Mouse (Mus musculus) intestine, embryonic 16.5 days (tissue): ENCODE data around the gene Stat3. TPM values are rescaled to one million over a fixed set of nuclear protein-coding genes. Genes with fewer than 3 reads are reported as not detected.

Source experiments
- ATAC-seq: fragments of 200-750 bp; cut with Nextera tagmentation; 2 replicates; pipeline ENCODE4 v1.8.0; 2017; ENCODE audit warnings: moderate TSS enrichment, moderate library complexity
- H3K27ac ChIP-seq: fragments of 300-500 bp; sonication (generic); 2 replicates; pipeline ENCODE4 v1.5.1; 2014; ENCODE audit warnings: mild to moderate bottlenecking, low read length
- H3K27me3 ChIP-seq: fragments of 300-500 bp; sonication (generic); replicated peaks from 2 replicates; pipeline ENCODE4 v1.6.1; 2014; ENCODE audit warnings: low read length, control low read depth, mixed read lengths; ENCODE audit not compliant: control insufficient read depth, insufficient read depth
- H3K36me3 ChIP-seq: fragments of 300-500 bp; sonication (generic); 2 replicates; pipeline ENCODE4 v1.6.1; 2014; ENCODE audit warnings: low read length, control low read depth; ENCODE audit not compliant: control insufficient read depth, insufficient read depth
- H3K4me1 ChIP-seq: fragments of 300-500 bp; sonication (generic); 2 replicates; pipeline ENCODE4 v1.6.1; 2014; ENCODE audit warnings: low read length, control low read depth, mixed read lengths; ENCODE audit not compliant: control insufficient read depth, insufficient read depth
- H3K4me2 ChIP-seq: fragments of 300-500 bp; sonication (generic); 2 replicates; pipeline ENCODE4 v1.6.1; 2014; ENCODE audit warnings: low read depth, low read length, control low read depth
- H3K4me3 ChIP-seq: fragments of 300-500 bp; sonication (generic); 2 replicates; pipeline ENCODE4 v1.5.1; 2014; ENCODE audit warnings: mild to moderate bottlenecking, low read length
- H3K9ac ChIP-seq: fragments of 300-500 bp; sonication (generic); 2 replicates; pipeline ENCODE4 v1.6.1; 2014; ENCODE audit warnings: low read depth, low read length
- H3K9me3 ChIP-seq: fragments of 300-500 bp; sonication (generic); 2 replicates; pipeline ENCODE4 v1.6.1; 2016; ENCODE audit warnings: low read length, control low read depth; ENCODE audit not compliant: control insufficient read depth
- WGBS: fragments of 180-500 bp; shearing (Covaris S2); extraction: QIAGEN DNeasy Blood & Tissue Kit; methylation state at CpG from one replicate; pipeline ENCODE4 v1.1.7; 2014; 5-methylcytosine and 5-hydroxymethylcytosine counted together
- polyA plus RNA-seq: library from polyadenylated mRNA; unstranded; fragments of >200 nt; fragmentation: Nextera tagmentation; extraction: Ambion mirVana; gene quantifications from 2 replicates; pipeline ENCODE4 v1.2.1, GENCODE M21; 2015

Stat3 gene
- polyA plus RNA-seq, 1 experiment from 2014 or later: 48.9 TPM

- Histone ChIP-seq H3K4me1 (peaks cover 16% of the 10 kb centered on the region), H3K9me3 (no peaks in the 10 kb centered on the region), H3K27me3 (no peaks in the 10 kb centered on the region), H3K36me3 (no peaks in the 10 kb centered on the region), H3K27ac (no peak overlapping the region), H3K4me3 (peak overlapping the region; percentile 67), H3K9ac (peak overlapping the region; percentile 80), H3K4me2 (peak overlapping the region; percentile 65)
- no peak for ATAC-seq
- 18% methylated on average over 5 of the region's 5 CpGs for WGBS
Observed at GRCm38 (mm10) chr11:100938112-100938511, 1.2 kb downstream of the Stat3 start.

GRCm38 (mm10) chr11:100937295-100937694 is 2.0 kb downstream of the Stat3 start:
- 69% methylated on average over 4 of the region's 4 CpGs for WGBS
- Histone ChIP-seq H3K4me1 (peaks cover 16% of the 10 kb centered on the region), H3K9ac (no peak overlapping the region), H3K27me3 (no peaks in the 10 kb centered on the region), H3K4me3 (no peak overlapping the region), H3K4me2 (no peak overlapping the region), H3K36me3 (no peaks in the 10 kb centered on the region), H3K27ac (no peak overlapping the region), H3K9me3 (no peaks in the 10 kb centered on the region)
- no peak for ATAC-seq

GRCm38 (mm10) chr11:100935373-100936355 is 3.7 kb downstream of the Stat3 start:
- no peak for ATAC-seq
- Histone ChIP-seq H3K4me1 (peaks cover 22% of the 10 kb centered on the region), H3K36me3 (no peaks in the 10 kb centered on the region), H3K27ac (no peak overlapping the region), H3K9ac (no peak overlapping the region), H3K27me3 (no peaks in the 10 kb centered on the region), H3K4me2 (no peak overlapping the region), H3K4me3 (no peak overlapping the region), H3K9me3 (no peaks in the 10 kb centered on the region)
- 82% methylated on average over 8 of the region's 8 CpGs for WGBS

- Histone ChIP-seq H3K27ac (peak overlapping the region; percentile 63), H3K9ac (peak overlapping the region; percentile 60), H3K27me3 (no peaks in the 10 kb centered on the region), H3K4me2 (peak overlapping the region; percentile 58), H3K9me3 (no peaks in the 10 kb centered on the region), H3K36me3 (no peaks in the 10 kb centered on the region), H3K4me1 (peaks cover 14% of the 10 kb centered on the region), H3K4me3 (peak overlapping the region; percentile 44)
- peak; percentile 67; the same call in 1 of the 2 replicates for ATAC-seq
- WGBS: 31% methylated on average over 12 of the region's 12 CpGs
Observed at GRCm38 (mm10) chr11:100931254-100931921, 8.0 kb downstream of the Stat3 start.

- Histone ChIP-seq H3K36me3 (no peaks in the 10 kb centered on the region), H3K4me3 (no peak overlapping the region), H3K9me3 (no peaks in the 10 kb centered on the region), H3K9ac (no peak overlapping the region), H3K27me3 (no peaks in the 10 kb centered on the region), H3K27ac (no peak overlapping the region), H3K4me2 (no peak overlapping the region), H3K4me1 (peaks cover 12% of the 10 kb centered on the region)
- 61% methylated on average over 7 of the region's 7 CpGs for WGBS
- ATAC-seq: no peak
Observed at GRCm38 (mm10) chr11:100930611-100931010, 8.7 kb downstream of the Stat3 start.

- no peaks in the 10 kb centered on the region for H3K27me3 ChIP-seq
- H3K36me3 ChIP-seq: no peaks in the 10 kb centered on the region
- no peaks in the 10 kb centered on the region for H3K9me3 ChIP-seq
- 92% methylated on average over 3 of the region's 3 CpGs for WGBS
- no peak for ATAC-seq
- no peak overlapping the region for H3K9ac ChIP-seq
- no peak overlapping the region for H3K27ac ChIP-seq
- H3K4me3 ChIP-seq: no peak overlapping the region
- H3K4me1 ChIP-seq: peaks cover 15% of the 10 kb centered on the region
- no peak overlapping the region for H3K4me2 ChIP-seq
Observed at GRCm38 (mm10) chr11:100927386-100927785, 12.0 kb downstream of the Stat3 start.

- 95% methylated on average over 1 of the region's 1 CpGs for WGBS
- Histone ChIP-seq H3K36me3 (no peaks in the 10 kb centered on the region), H3K4me1 (peaks cover 6% of the 10 kb centered on the region), H3K4me3 (no peak overlapping the region), H3K9me3 (no peaks in the 10 kb centered on the region), H3K27ac (peak overlapping the region; percentile 73), H3K27me3 (no peaks in the 10 kb centered on the region), H3K9ac (no peak overlapping the region), H3K4me2 (no peak overlapping the region)
- peak; percentile 93 for ATAC-seq
Observed at GRCm38 (mm10) chr11:100924386-100924919, 14.9 kb downstream of the Stat3 start.

GRCm38 (mm10) chr11:100920887-100921624 is 18.3 kb downstream of the Stat3 start:
- 90% methylated on average over 4 of the region's 4 CpGs for WGBS
- H3K4me1 ChIP-seq: peaks cover 6% of the 10 kb centered on the region
- no peak overlapping the region for H3K4me2 ChIP-seq
- H3K4me3 ChIP-seq: no peak overlapping the region
- no peaks in the 10 kb centered on the region for H3K9me3 ChIP-seq
- no peaks in the 10 kb centered on the region for H3K27me3 ChIP-seq
- H3K27ac ChIP-seq: no peak overlapping the region
- no peaks in the 10 kb centered on the region for H3K36me3 ChIP-seq
- no peak for ATAC-seq
- H3K9ac ChIP-seq: no peak overlapping the region

- ATAC-seq: no peak
- Histone ChIP-seq H3K27me3 (no peaks in the 10 kb centered on the region), H3K9ac (no peak overlapping the region), H3K36me3 (no peaks in the 10 kb centered on the region), H3K4me2 (no peak overlapping the region), H3K9me3 (no peaks in the 10 kb centered on the region), H3K27ac (no peak overlapping the region), H3K4me1 (no peaks in the 10 kb centered on the region), H3K4me3 (no peak overlapping the region)
- 92% methylated on average over 5 of the region's 5 CpGs for WGBS
Observed at GRCm38 (mm10) chr11:100918007-100918406, 21.3 kb downstream of the Stat3 start.
